Mouse (Mus musculus) midbrain, embryonic 12.5 days (tissue): ENCODE measurements around the gene Rad51ap2. TPM values are rescaled to one million over a fixed set of nuclear protein-coding genes. Genes with fewer than 3 reads are reported as not detected.
A peak's percentile ranks its signal among the peaks of the same experiment; 100 is the strongest.

Experiments used
- ATAC-seq: fragments of 200-750 bp; cut with Nextera tagmentation; 2 replicates; pipeline ENCODE4 v1.8.0; 2017; ENCODE audit warnings: low read depth, moderate TSS enrichment, moderate library complexity; ENCODE audit not compliant: low FRiP score
- H3K27ac ChIP-seq: fragments of 300-500 bp; sonication (generic); replicated peaks from 2 replicates; pipeline ENCODE4 v1.5.1; 2016; ENCODE audit warnings: mild to moderate bottlenecking
- H3K27me3 ChIP-seq: fragments of 300-500 bp; sonication (generic); 2 replicates; pipeline ENCODE4 v1.6.1; 2016; ENCODE audit warnings: mild to moderate bottlenecking
- H3K36me3 ChIP-seq: fragments of 300-500 bp; sonication (generic); 2 replicates; pipeline ENCODE4 v1.6.1; 2016
- H3K4me1 ChIP-seq: fragments of 300-500 bp; sonication (generic); 2 replicates; pipeline ENCODE4 v1.6.1; 2016
- H3K4me2 ChIP-seq: fragments of 300-500 bp; sonication (generic); replicated peaks from 2 replicates; pipeline ENCODE4 v1.6.1; 2016; ENCODE audit warnings: mild to moderate bottlenecking, moderate library complexity
- H3K4me3 ChIP-seq: fragments of 300-500 bp; sonication (generic); 2 replicates; pipeline ENCODE4 v1.5.1; 2016; ENCODE audit warnings: mild to moderate bottlenecking
- H3K9ac ChIP-seq: fragments of 300-500 bp; sonication (generic); replicated peaks from 2 replicates; pipeline ENCODE4 v1.6.1; 2016; ENCODE audit warnings: mild to moderate bottlenecking, moderate library complexity
- H3K9me3 ChIP-seq: fragments of 300-500 bp; sonication (generic); 2 replicates; pipeline ENCODE4 v1.6.1; 2016; ENCODE audit warnings: mild to moderate bottlenecking
- WGBS: fragments of 180-500 bp; shearing (Covaris S2); methylation state at CpG from one replicate; pipeline ENCODE4 v1.1.7; 2016; 5-methylcytosine and 5-hydroxymethylcytosine counted together
- polyA plus RNA-seq: library from polyadenylated mRNA; unstranded; fragments of >200 nt; fragmentation: Nextera tagmentation; extraction: Ambion mirVana; gene quantifications from 2 replicates; pipeline ENCODE4 v1.2.1, GENCODE M21; 2016

Rad51ap2 gene
- polyA plus RNA-seq, 1 experiment from 2014 or later, result 0.33 TPM

GRCm38 (mm10) chr12:11437907-11438447 lies 17.9 kb upstream of the Rad51ap2 start:
- H3K4me1 ChIP-seq, result peaks cover 10% of the 10 kb centered on the region; the same call in 1 of the 2 replicates
- H3K27ac ChIP-seq, result no peak overlapping the region
- H3K27me3 ChIP-seq, result peaks cover 37% of the 10 kb centered on the region
- H3K4me3 ChIP-seq, result peak overlapping the region; percentile 24
- peak overlapping the region; percentile 65 for H3K4me2 ChIP-seq
- no peaks in the 10 kb centered on the region for H3K9me3 ChIP-seq
- ATAC-seq, result peak; percentile 7; the same call in 1 of the 2 replicates
- H3K36me3 ChIP-seq, result no peaks in the 10 kb centered on the region
- 20% methylated on average over 23 of the region's 23 CpGs for WGBS
- H3K9ac ChIP-seq, result no peak overlapping the region

GRCm38 (mm10) chr12:11454146-11454545 lies 1.7 kb upstream of the Rad51ap2 start:
- H3K36me3 ChIP-seq, result no peaks in the 10 kb centered on the region
- no peak for ATAC-seq
- no peaks in the 10 kb centered on the region for H3K27me3 ChIP-seq
- no peak overlapping the region for H3K27ac ChIP-seq
- H3K9me3 ChIP-seq, result no peaks in the 10 kb centered on the region
- H3K4me1 ChIP-seq, result peaks cover 4% of the 10 kb centered on the region
- 63% methylated on average over 5 of the region's 5 CpGs for WGBS
- no peak overlapping the region for H3K9ac ChIP-seq
- H3K4me2 ChIP-seq, result no peak overlapping the region
- no peak overlapping the region for H3K4me3 ChIP-seq

GRCm38 (mm10) chr12:11456213-11456612 lies 334 bp downstream of the Rad51ap2 start:
- Histone ChIP-seq H3K36me3 (no peaks in the 10 kb centered on the region), H3K4me3 (peak overlapping the region; percentile 50), H3K9me3 (no peaks in the 10 kb centered on the region), H3K27ac (no peak overlapping the region), H3K4me2 (peak overlapping the region; percentile 71), H3K27me3 (no peaks in the 10 kb centered on the region), H3K9ac (peak overlapping the region; percentile 66), H3K4me1 (peaks cover 4% of the 10 kb centered on the region)
- 8% methylated on average over 11 of the region's 11 CpGs for WGBS
- no peak for ATAC-seq

- Histone ChIP-seq H3K9me3 (no peaks in the 10 kb centered on the region), H3K4me2 (peak overlapping the region; percentile 71), H3K27me3 (no peaks in the 10 kb centered on the region), H3K4me3 (no peak overlapping the region), H3K4me1 (peaks cover 4% of the 10 kb centered on the region), H3K9ac (no peak overlapping the region), H3K27ac (no peak overlapping the region), H3K36me3 (no peaks in the 10 kb centered on the region)
- no peak for ATAC-seq
- WGBS, result 87% methylated on average over 4 of the region's 4 CpGs
Measured at GRCm38 (mm10) chr12:11456632-11457031, 753 bp downstream of the Rad51ap2 start.

Other genes with a start within 250 kb of the Rad51ap2 start
- gene Msgn1, start 247.1 kb upstream of the Rad51ap2 start, polyA plus RNA-seq, result not detected in 2 replicates
- 10.9 and 11.6 TPM in 2 replicates for gene Gen1, start 190.3 kb upstream of the Rad51ap2 start, polyA plus RNA-seq
- gene Smc6, start 190.2 kb upstream of the Rad51ap2 start, polyA plus RNA-seq, result 137 and 154 TPM in 2 replicates
- gene Vsnl1, start 19.5 kb upstream of the Rad51ap2 start, polyA plus RNA-seq, result 2.9 and 4.7 TPM in 2 replicates